Mouse (Mus musculus) thymus, postnatal 25 days (tissue): ENCODE measurements around the gene Disp3.

ENCODE experiments used
- DNase-seq: peaks from one replicate; pipeline ENCODE4 v3.0.0; 2022

Gene Disp3

DNA sequence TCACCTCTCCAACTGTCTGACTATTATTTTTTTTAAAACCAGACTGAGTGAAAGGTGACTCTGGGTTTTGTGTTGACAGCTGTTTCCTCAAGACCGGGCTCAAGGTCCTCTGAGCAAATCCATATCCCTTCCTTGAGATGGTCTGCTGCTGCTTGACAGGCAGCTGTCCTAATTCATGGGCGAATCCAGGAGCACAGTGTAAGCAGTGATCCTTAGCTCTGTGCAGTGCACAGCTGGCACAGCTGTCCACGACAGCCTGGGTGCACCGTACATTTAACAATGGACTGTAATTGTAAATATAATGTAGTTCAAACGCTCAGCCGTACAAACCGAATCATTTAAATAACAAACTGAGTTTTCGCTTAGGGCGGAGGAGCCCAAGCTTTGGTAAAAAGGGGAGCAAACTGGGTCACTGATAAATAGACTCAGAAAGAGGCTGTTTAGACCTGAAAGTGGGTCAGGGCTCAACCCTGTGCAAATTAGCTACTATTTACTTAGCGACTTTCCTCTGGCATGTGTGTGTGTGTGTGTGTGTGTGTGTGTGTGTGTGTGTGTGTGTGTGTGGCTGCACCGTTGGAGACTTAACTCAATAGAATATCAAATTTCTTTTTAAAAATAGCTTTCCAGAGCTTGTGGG is 72.4 kb downstream of the Disp3 start:
- no peak for DNase-seq

GRCm38 (mm10) chr4:148214460-148215136 is 73.2 kb downstream of the Disp3 start:
- DNase-seq: no peak

DNA sequence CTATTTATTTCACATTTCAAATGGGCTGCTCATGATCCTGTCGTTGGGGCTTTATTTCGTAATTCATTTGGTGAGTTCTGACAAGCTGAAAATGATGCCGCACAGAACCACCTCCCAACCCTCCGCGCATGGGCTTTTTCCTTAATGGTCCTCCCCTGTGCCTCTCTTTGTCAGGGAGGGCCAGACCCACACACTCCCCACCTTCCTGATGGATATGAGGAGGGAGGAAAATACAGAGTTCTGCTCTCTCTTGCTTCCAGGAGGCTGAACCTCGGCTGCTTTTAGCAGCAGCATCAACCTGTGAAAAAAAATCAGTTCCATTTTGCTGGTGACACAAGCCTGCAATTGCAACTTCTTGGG is 82.9 kb downstream of the Disp3 start:
- DNase-seq: no peak

DNA sequence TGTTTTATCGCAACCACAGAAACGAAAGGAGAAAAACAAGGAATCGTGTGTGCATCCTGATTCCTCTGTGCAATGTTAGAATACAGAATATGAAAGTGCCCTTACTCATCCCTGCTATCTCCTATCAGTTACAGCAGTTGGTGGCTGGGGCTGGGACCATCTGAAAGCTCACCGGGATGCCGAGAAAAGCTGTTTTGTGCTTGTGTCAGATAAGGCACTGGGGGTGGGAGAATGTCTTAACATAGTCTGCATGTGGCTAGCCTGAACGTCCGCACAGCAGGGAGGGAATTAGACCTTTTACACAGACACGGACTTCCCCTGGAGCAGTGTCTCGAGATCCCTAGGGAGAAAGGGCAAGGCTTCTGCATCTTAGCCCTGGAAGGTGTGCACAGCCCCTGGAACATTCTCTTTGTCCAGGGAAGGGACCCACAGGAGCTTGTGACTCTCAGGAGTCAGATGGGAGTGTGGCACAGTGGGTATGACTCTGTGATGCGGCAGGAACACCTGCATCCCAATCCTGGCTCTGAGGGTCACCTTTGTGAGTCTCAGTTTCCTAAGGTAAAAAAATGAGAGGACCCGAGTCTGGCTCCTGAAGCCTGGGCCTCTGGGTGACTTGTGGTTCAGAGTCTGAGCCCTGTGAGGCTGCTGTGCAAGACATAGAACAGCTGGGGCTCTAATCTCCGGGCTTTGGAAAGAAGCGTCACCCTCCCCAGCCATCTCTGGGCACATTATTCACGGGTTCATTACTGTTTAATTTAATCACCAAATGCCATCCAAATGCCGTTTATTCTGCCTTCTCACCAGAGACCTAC is 83.5 kb downstream of the Disp3 start:
- DNase-seq: no peak

DNA sequence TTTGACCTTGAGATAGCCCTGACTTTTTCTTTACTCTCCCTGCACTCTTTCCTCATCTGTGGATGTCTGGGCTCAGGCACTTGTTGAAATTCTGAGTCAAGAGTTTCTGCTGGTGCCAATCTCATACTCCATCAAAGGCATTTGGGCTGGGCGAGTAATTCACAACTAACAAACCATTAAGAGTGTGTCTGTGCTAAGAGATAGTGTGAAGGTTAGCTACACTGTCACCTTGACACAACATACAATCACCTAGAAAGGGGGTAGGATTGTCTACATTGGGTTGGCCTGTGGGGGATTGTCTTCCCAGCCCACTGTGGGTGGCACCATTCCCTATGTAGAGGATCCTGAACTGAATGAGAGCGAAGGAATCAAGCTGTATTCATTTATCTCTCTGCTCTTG is 84.2 kb downstream of the Disp3 start:
- DNase-seq: no peak

GRCm38 (mm10) chr4:148198721-148199120 is 89.0 kb downstream of the Disp3 start:
- no peak for DNase-seq

GRCm38 (mm10) chr4:148194400-148194799 is 93.4 kb downstream of the Disp3 start:
- no peak for DNase-seq

- no peak for DNase-seq
Observed at GRCm38 (mm10) chr4:148192707-148193245, 95.0 kb downstream of the Disp3 start.
